Mouse (Mus musculus) left cerebral cortex, postnatal 14 days (tissue): ENCODE measurements around the gene Dvl3. TPM values are rescaled to one million over a fixed set of nuclear protein-coding genes. Genes with fewer than 3 reads are reported as not detected.

Experiments used
- DNase-seq, 2 experiments: peaks; one replicate each; pipeline ENCODE4 v3.0.0; 2021 to 2022; ENCODE audit warnings: low spot score in 2 of 2, mixed read lengths in 1 of 2
- intact Hi-C: fragments of 180-260 bp; cut with DNase I; formaldehyde crosslinking; loops from one replicate; pipeline ENCODE4 v1.15.1; 2025
- total RNA-seq, 2 experiments: library from RNA; stranded (reverse); gene quantifications; 2 replicates each; pipeline ENCODE4 v1.2.3; 2021

Gene Dvl3
- total RNA-seq, 2 experiments from 2014 or later, result 82.2 to 86.1 TPM

GRCm38 (mm10) chr16:20491301-20491700 is 25.5 kb upstream of the Dvl3 start:
- intact Hi-C loops, result no loop called here
- no peak for DNase-seq

- intact Hi-C loops, result no loop called here
Observed at GRCm38 (mm10) chr16:20493452-20493851, 23.3 kb upstream of the Dvl3 start.

GRCm38 (mm10) chr16:20496671-20497600 is 19.8 kb upstream of the Dvl3 start:
- intact Hi-C loops, result loop anchor here (5.0 kb wide), 1 partner anchor 145 kb away; no protein-coding TSS in a partner anchor
- peak; percentile 76 to 86 for DNase-seq

More at GRCm38 (mm10) chr16:20493452-20493851, 23.3 kb upstream of the Dvl3 start:
- DNase-seq, result no peak

GRCm38 (mm10) chr16:20497980-20498676 is 18.7 kb upstream of the Dvl3 start:
- DNase-seq, result no peak
- intact Hi-C loops, result loop anchor here (5.0 kb wide), 1 partner anchor 144 kb away; no protein-coding TSS in a partner anchor

- peak; percentile 92 to 93 for DNase-seq
- intact Hi-C loops, result loop anchor here (5.0 kb wide), 1 partner anchor 143 kb away; no protein-coding TSS in a partner anchor
Observed at GRCm38 (mm10) chr16:20498677-20499475, 17.9 kb upstream of the Dvl3 start, which contains the start of gene Eif2b5. Gene Eif2b5, plus strand, starts transcription at chr16:20498817.

- intact Hi-C loops, result loop anchor here (5.0 kb wide), 2 partner anchors 41 to 156 kb away; partner anchors contain the start of gene Abcf3
- no peak for DNase-seq
Observed at GRCm38 (mm10) chr16:20506000-20506399, 10.8 kb upstream of the Dvl3 start.

GRCm38 (mm10) chr16:20509349-20509748 is 7.4 kb upstream of the Dvl3 start:
- intact Hi-C loops, result loop anchor here (5.0 kb wide), 2 partner anchors 38 to 153 kb away; partner anchors contain the start of gene Abcf3
- peak in 1 of 2 experiments; percentile 38 for DNase-seq

- intact Hi-C loops, result no loop called here
- DNase-seq, result no peak
Observed at GRCm38 (mm10) chr16:20511277-20511847, 5.4 kb upstream of the Dvl3 start.

- no peak for DNase-seq
- intact Hi-C loops, result loop anchor here (5.0 kb wide), 1 partner anchor 126 kb away; no protein-coding TSS in a partner anchor
Observed at GRCm38 (mm10) chr16:20516032-20516431, 750 bp upstream of the Dvl3 start.

- DNase-seq, result peak in 1 of 2 experiments; percentile 15
- intact Hi-C loops, result loop anchor here (5.0 kb wide), 1 partner anchor 125 kb away; no protein-coding TSS in a partner anchor
Observed at GRCm38 (mm10) chr16:20517216-20517615, 434 bp downstream of the Dvl3 start.

GRCm38 (mm10) chr16:20517701-20518374 is 1.1 kb downstream of the Dvl3 start:
- intact Hi-C loops, result loop anchor here (5.0 kb wide), 1 partner anchor 124 kb away; no protein-coding TSS in a partner anchor
- DNase-seq, result no peak

GRCm38 (mm10) chr16:20523886-20524285 is 7.1 kb downstream of the Dvl3 start:
- DNase-seq, result no peak
- intact Hi-C loops, result no loop called here

GRCm38 (mm10) chr16:20528779-20529178 is 12.0 kb downstream of the Dvl3 start:
- intact Hi-C loops, result no loop called here
- DNase-seq, result no peak

GRCm38 (mm10) chr16:20529375-20529774 is 12.6 kb downstream of the Dvl3 start:
- intact Hi-C loops, result no loop called here

GRCm38 (mm10) chr16:20530941-20531340 is 14.2 kb downstream of the Dvl3 start:
- intact Hi-C loops, result no loop called here
- DNase-seq, result no peak

More at GRCm38 (mm10) chr16:20529375-20529774, 12.6 kb downstream of the Dvl3 start:
- DNase-seq, result peak in 1 of 2 experiments; percentile 22

GRCm38 (mm10) chr16:20534617-20535295 is 18.0 kb downstream of the Dvl3 start:
- no peak for DNase-seq
- intact Hi-C loops, result no loop called here

- peak; percentile 95 to 99 for DNase-seq
- intact Hi-C loops, result no loop called here
Observed at GRCm38 (mm10) chr16:20535296-20536080, 18.7 kb downstream of the Dvl3 start, which contains the start of gene Ap2m1. Gene Ap2m1, plus strand, starts transcription at chr16:20535478.
